Mouse (Mus musculus): ENCODE measurements around the gene Son. TPM values are rescaled to one million over a fixed set of nuclear protein-coding genes. Genes with fewer than 3 reads are reported as not detected.

The Son gene
- total and polyA plus RNA-seq, 2 experiments: 59.5 to 106 TPM

GRCm38 (mm10) chr16:91618511-91619501, 28.5 kb upstream of the Son start, which contains the start of gene Dnajc28:
TSS of gene Dnajc28 (minus strand) at chr16:91619026.
- Histone ChIP-seq H3K4me3 (ENCODE audit: insufficient read depth, low read depth, low read length) (peak within 1 kb of the TSS; percentile 97), H3K27me3 (ENCODE audit: control insufficient read depth, insufficient read depth, low read length) (no peaks in the 10 kb centered on the region), H3K27ac (replicated peaks; ENCODE audit: insufficient read depth, low read depth, low read length) (peak within 1 kb of the TSS; percentile 82), H3K36me3 (ENCODE audit: control insufficient read depth, insufficient read depth, low read length) (peaks cover 3% of the 10 kb centered on the region; the same call in 1 of the 2 replicates), H3K79me2 (ENCODE audit: control insufficient read depth, insufficient read depth, low read length) (peaks cover 3% of the 10 kb centered on the region; the same call in 1 of the 2 replicates), H3K4me1 (ENCODE audit: control insufficient read depth, insufficient read depth, low read length) (peaks cover 4% of the 10 kb centered on the region; the same call in 1 of the 2 replicates), H3K9ac (ENCODE audit: low read depth, low read length) (peak within 1 kb of the TSS; percentile 94)
- peak; percentile 74 for DNase-seq (ENCODE audit: extremely low read depth, low read depth, low spot score)
- WGBS: 11% methylated on average over 39 of the region's 39 CpGs
- TF ChIP-seq CTCF (IDR thresholded peaks at IDR 0.05; ENCODE audit: low read depth, low read length): no peak
- peak; percentile 50; the same call in 1 of the 2 replicates for TF ChIP-seq POLR2A (IDR thresholded peaks at IDR 0.05; ENCODE audit: extremely low read depth, insufficient read depth, low read length)

GRCm38 (mm10) chr16:91620185-91620584, 27.1 kb upstream of the Son start:
- no peak for DNase-seq (ENCODE audit: extremely low read depth, low read depth, low spot score)

DNA sequence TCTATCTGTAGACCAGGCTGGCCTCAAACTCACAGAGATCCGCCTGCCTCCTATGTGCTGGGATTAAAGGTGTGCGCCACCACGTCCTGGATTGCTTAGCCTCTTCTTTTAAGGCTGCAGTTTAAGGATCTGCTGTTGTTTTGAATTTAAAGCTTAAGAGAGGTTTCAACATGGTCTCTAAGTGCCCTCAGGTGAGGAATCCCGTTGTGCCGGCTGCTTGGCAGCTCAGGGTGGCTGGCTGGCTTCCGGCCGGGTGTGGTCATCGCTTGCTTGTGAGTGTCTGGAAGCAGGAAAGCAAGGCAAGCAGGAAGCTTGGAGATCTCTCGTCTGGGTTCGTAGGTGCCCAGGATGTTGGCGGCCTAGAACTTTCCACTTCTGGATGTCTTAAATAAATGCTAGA, 26.3 kb upstream of the Son start:
- H3K36me3 ChIP-seq (ENCODE audit: control insufficient read depth, insufficient read depth, low read length): peaks cover 16% of the 10 kb centered on the region; the same call in 1 of the 2 replicates
- no peak for DNase-seq (ENCODE audit: extremely low read depth, low read depth, low spot score)

More at GRCm38 (mm10) chr16:91620185-91620584, 27.1 kb upstream of the Son start:
- H3K36me3 ChIP-seq (ENCODE audit: control insufficient read depth, insufficient read depth, low read length): peaks cover 12% of the 10 kb centered on the region; the same call in 1 of the 2 replicates
- no peaks in the 10 kb centered on the region for H3K27me3 ChIP-seq (ENCODE audit: control insufficient read depth, insufficient read depth, low read length)
- no peak for TF ChIP-seq POLR2A (IDR thresholded peaks at IDR 0.05; ENCODE audit: extremely low read depth, insufficient read depth, low read length)
- TF ChIP-seq CTCF (IDR thresholded peaks at IDR 0.05; ENCODE audit: low read depth, low read length): no peak
- no peak overlapping the region for H3K4me3 ChIP-seq (ENCODE audit: insufficient read depth, low read depth, low read length)
- peaks cover 4% of the 10 kb centered on the region; the same call in 1 of the 2 replicates for H3K4me1 ChIP-seq (ENCODE audit: control insufficient read depth, insufficient read depth, low read length)
- no peak overlapping the region for H3K27ac ChIP-seq (replicated peaks; ENCODE audit: insufficient read depth, low read depth, low read length)
- no peak overlapping the region for H3K9ac ChIP-seq (ENCODE audit: low read depth, low read length)
- H3K79me2 ChIP-seq (ENCODE audit: control insufficient read depth, insufficient read depth, low read length): peaks cover 3% of the 10 kb centered on the region; the same call in 1 of the 2 replicates
- WGBS: 94% methylated on average over 5 of the region's 5 CpGs

DNA sequence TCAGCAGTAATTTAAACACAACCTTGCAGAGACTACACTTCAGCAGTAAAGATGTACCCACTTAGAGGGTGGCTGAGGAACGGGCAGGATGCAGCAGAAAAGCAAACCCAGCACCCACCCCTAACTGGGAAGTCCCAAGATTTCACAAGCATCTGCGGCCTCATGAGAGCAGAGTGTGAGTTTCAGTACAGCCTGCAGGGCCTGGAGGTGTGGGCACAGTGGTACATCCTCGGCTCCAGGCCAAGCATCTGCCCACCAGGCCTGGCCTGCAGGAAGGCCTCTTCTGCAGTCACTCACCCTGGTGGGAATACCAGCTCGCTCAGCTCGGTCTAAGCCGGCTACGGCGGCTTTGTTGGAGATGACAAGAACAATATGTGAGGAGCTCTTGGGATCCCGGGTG, 24.2 kb upstream of the Son start:
- Histone ChIP-seq H3K36me3 (ENCODE audit: control insufficient read depth, insufficient read depth, low read length) (peaks cover 26% of the 10 kb centered on the region; the same call in 1 of the 2 replicates), H3K79me2 (ENCODE audit: control insufficient read depth, insufficient read depth, low read length) (peaks cover 3% of the 10 kb centered on the region; the same call in 1 of the 2 replicates), H3K27ac (replicated peaks; ENCODE audit: insufficient read depth, low read depth, low read length) (no peak overlapping the region), H3K27me3 (ENCODE audit: control insufficient read depth, insufficient read depth, low read length) (no peaks in the 10 kb centered on the region), H3K4me1 (ENCODE audit: control insufficient read depth, insufficient read depth, low read length) (peaks cover 3% of the 10 kb centered on the region; the same call in 1 of the 2 replicates), H3K9ac (ENCODE audit: low read depth, low read length) (no peak overlapping the region), H3K4me3 (ENCODE audit: insufficient read depth, low read depth, low read length) (no peak overlapping the region)
- TF ChIP-seq POLR2A (IDR thresholded peaks at IDR 0.05; ENCODE audit: extremely low read depth, insufficient read depth, low read length) (no peak), CTCF (IDR thresholded peaks at IDR 0.05; ENCODE audit: low read depth, low read length) (no peak)
- 94% methylated on average over 9 of the region's 9 CpGs for WGBS
- DNase-seq (ENCODE audit: extremely low read depth, low read depth, low spot score): no peak

More for the DNA sequence above, 26.3 kb upstream of the Son start:
- Histone ChIP-seq H3K9ac (ENCODE audit: low read depth, low read length) (no peak overlapping the region), H3K4me3 (ENCODE audit: insufficient read depth, low read depth, low read length) (no peak overlapping the region), H3K27ac (replicated peaks; ENCODE audit: insufficient read depth, low read depth, low read length) (no peak overlapping the region), H3K27me3 (ENCODE audit: control insufficient read depth, insufficient read depth, low read length) (no peaks in the 10 kb centered on the region), H3K4me1 (ENCODE audit: control insufficient read depth, insufficient read depth, low read length) (peaks cover 4% of the 10 kb centered on the region; the same call in 1 of the 2 replicates), H3K79me2 (ENCODE audit: control insufficient read depth, insufficient read depth, low read length) (peaks cover 3% of the 10 kb centered on the region; the same call in 1 of the 2 replicates)
- TF ChIP-seq POLR2A (IDR thresholded peaks at IDR 0.05; ENCODE audit: extremely low read depth, insufficient read depth, low read length) (no peak), CTCF (IDR thresholded peaks at IDR 0.05; ENCODE audit: low read depth, low read length) (no peak)
- WGBS: 84% methylated on average over 11 of the region's 11 CpGs

DNA sequence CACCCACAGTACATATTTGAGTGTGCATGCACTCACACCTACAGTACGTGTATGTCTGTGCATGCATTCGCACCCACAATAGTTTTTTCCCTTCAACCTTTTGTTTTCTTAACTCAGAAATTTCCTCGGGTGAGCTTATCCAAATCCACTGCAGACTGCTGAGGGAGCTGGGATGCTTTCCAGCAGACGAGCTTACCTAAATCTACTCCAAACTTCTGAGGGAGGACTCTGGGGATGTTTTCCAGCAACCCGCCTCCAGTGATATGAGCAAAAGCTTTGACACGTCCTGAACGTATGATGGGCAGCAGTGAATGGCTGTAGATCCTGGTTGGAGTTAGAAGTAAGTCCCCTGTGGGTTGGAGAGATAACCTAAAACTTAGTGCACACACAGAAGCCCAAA, 19.5 kb upstream of the Son start:
- no peaks in the 10 kb centered on the region for H3K79me2 ChIP-seq (ENCODE audit: control insufficient read depth, insufficient read depth, low read length)
- H3K9ac ChIP-seq (ENCODE audit: low read depth, low read length): no peak overlapping the region
- H3K27me3 ChIP-seq (ENCODE audit: control insufficient read depth, insufficient read depth, low read length): no peaks in the 10 kb centered on the region
- H3K4me3 ChIP-seq (ENCODE audit: insufficient read depth, low read depth, low read length): no peak overlapping the region
- no peak overlapping the region for H3K27ac ChIP-seq (replicated peaks; ENCODE audit: insufficient read depth, low read depth, low read length)
- no peak for DNase-seq (ENCODE audit: extremely low read depth, low read depth, low spot score)
- peaks cover 56% of the 10 kb centered on the region for H3K36me3 ChIP-seq (ENCODE audit: control insufficient read depth, insufficient read depth, low read length)
- no peaks in the 10 kb centered on the region for H3K4me1 ChIP-seq (ENCODE audit: control insufficient read depth, insufficient read depth, low read length)
- TF ChIP-seq POLR2A (IDR thresholded peaks at IDR 0.05; ENCODE audit: extremely low read depth, insufficient read depth, low read length): no peak
- no peak for TF ChIP-seq CTCF (IDR thresholded peaks at IDR 0.05; ENCODE audit: low read depth, low read length)
- 89% methylated on average over 7 of the region's 7 CpGs for WGBS

Measured in liver, adult 2 months (tissue).